Mouse (Mus musculus) cerebellum, adult 9-11 months (tissue): ENCODE measurements at regions not wholly inside any gene's neighbourhood (a gene's known extent, or its start where the extent isn't known, plus 50 kb on each side); places are given as distances from the start of the nearest gene placed in this dataset.

Experiments used
- DNase-seq: peaks from one replicate; pipeline ENCODE4 v3.0.0; 2022

DNA sequence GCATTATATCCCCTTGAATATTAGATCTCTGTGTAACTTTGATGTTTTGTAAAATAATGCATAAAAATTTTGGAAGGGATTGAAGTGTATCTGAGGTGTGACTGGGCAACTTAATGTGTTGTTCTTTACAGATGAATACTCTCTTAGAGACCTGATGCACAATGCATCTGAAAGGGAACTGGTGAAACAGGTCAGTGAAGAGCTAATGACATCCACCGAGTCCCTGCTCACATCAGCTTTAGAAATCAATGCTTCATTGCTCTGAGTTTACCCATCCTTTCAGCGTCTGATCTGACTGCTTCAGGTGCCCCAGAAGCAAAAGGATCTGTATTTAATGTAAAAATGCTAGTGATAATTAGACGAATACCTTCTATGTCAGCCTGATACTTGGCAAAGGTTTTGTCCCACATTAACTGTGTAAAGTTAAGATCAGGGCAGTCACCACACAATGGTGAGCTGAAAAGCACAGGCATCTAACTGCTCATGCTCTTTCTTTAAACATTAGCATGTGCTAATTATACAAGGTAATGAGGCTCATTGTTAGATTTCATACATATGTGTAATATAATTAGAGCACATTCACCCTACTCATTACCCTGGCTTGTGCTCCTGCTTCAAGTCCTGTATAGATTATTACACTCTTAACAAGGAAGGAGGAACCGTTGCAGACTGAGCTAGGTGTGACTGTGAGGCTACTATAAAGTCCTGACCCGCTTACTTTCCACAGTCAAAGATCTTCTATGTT, 204.6 kb upstream of the Tlr4 start:
- DNase-seq: no peak

DNA sequence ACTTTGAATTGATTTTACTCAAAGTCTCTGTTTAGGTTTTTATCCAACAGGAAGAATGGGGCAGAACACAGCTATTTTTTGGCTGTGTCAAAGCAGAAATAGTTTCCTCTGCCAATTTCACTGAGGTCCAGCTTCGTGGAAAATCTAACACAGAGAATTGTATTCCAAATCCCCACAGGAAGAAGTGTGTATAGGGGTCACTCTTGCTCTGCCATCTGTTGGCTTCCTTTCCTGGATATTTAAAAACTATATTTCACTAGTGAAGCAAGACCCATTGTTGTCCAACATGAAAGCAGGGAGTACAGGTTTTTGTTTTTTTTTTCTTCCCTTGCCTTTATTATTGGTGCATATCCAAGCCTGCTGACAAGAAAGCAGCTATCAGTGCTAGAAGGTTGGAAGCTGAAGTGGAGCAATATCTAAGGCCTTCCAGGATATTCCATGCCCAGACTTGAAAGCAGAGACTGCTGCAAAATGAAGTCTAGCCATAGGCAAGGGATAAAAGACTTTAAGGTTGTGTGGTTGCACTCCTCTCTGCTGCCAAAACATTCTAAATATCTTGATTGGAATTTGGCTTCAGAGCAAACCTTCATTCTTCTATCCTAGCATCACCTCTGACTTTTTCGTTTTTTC, 208.5 kb upstream of the Tlr4 start:
- DNase-seq: peak; percentile 80

DNA sequence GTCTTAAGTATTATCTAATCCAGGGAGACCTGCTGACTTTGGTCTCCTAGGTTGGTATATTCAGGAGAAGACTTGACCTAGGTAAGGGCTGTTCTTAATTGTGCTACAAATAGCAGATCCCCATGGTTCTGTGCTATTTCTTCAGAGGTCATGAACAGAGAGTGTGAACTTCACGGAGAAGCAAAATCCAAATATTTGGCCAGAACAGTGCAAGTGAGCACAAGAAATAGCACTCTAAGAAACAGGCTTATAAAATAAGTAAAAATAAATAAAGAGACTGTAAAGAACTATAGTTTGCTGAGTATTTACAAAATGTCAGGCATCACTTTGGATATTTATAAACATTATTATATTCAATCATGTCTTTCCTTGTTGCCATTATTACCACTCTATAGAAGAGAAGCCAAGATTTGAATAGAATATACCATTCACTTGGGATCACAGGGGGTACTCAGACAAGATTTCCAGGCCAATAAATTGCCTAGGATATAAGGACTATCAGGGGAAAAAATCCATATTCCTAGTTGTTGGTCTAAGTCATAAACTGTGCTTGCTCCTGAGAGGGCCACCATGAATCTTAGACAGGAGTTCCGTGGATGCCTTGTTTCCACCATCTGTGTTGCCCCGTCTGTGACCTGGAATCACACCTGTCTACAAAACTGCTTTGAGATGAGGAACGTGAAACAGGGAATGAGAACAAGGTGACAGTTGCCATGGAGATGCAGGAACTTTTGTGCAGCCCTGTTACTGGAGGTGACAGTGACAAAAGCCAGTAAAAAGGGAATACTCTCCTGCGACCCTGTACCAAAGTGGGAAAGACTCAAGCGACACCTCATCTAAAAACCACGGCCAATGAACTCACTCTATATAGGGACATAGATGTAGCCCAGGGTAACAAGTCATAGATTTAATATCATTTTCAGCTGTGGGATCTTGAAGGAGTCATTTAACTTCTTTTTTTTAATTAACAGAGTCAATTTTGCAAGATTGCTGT, 209.3 kb upstream of the Tlr4 start:
- DNase-seq: peak; percentile 44

DNA sequence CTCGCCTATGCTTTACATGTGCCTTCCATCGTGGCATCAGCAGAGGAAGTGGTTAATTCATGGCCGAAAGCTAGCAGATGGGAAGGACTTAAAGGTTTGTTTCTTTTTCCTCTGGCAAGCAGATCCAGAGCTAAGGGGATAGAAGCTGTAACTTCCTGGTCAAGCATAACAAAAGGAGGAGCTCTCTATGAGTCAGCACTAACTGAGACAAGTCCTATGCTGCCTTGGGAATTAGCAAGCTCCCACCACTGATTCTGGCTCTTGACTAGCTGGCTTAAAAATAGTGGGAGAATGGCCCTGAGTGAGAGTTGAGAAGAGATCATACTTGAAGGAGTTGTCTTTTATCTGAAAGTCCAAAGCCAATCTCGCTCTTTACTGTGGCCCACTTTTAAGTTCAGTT, 210.3 kb upstream of the Tlr4 start:
- DNase-seq: no peak

DNA sequence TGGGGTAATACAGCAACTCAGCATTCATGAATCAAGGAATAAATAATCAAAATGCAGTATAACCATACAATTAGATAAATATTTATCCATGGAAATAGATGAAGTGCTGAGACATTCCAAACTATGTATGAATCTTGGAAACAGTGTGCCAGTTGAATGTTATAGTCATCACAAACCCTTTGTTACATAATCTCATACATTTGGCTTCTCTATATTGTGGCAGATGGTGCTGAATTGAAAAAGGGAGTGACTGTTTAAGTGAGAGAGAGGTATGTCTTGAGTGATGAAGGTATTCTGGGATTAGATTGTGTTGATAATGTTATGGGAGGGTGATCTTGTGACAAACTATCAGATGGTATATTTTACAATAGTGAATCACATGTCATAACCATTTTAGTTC, 200.4 kb upstream of the Astn2 start:
- DNase-seq: no peak

DNA sequence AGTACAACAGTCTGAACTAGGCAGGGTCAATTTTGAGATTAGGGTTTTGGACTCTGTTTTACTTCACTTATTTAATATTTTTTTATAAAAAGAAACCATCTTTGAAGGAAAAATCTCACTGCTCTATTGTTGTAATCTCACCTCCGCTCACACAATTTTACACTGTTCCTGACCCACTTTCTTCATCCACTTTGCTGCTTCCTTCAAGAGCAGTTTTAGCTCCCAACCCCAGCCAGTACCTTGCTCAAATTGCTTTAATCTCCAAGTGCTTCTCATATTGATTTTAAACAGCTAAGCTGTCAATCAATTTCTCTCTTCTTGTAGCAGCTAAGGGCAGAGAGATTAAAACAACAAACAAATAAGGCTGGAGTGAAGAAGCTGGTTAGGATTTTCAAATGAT, 194.3 kb upstream of the Astn2 start:
- DNase-seq: no peak

DNA sequence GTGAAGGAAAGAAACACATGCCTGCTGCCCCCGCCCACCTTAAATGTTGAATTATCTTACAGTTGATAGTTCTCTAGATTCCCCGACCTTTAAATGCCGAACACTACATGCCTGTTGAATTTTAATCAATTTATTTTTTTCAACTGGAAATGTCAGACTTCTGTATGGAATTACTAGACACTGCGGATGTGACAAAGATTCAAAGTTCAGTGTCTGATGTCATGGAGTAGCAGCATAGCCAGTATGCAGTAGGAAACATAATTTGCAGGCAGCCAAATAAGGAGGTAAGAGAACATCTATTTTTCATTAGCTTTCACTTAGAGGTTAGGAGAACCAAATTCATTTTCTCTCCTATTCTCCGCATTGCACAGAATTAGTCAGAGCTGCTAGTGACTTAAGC, 182.2 kb upstream of the Astn2 start:
- no peak for DNase-seq

DNA sequence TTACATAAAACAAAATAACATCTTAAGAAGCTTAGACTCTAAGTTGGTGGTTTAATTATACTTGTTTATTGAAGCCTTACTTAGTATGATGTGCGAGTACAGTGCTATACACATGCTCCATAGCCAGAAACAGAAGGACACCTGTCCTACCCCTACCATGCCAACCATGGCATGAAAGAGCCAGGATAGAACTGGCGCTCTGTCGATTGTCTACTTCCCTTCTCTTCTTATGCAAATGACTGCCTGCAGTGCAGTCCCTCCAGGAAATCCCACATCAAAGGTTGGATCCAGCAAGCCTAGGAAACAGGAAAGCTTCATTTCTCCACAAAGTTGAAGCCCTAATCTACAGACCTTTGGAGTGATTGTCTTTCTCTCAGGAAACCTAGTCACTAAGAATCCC, 181.8 kb upstream of the Astn2 start:
- DNase-seq: no peak

DNA sequence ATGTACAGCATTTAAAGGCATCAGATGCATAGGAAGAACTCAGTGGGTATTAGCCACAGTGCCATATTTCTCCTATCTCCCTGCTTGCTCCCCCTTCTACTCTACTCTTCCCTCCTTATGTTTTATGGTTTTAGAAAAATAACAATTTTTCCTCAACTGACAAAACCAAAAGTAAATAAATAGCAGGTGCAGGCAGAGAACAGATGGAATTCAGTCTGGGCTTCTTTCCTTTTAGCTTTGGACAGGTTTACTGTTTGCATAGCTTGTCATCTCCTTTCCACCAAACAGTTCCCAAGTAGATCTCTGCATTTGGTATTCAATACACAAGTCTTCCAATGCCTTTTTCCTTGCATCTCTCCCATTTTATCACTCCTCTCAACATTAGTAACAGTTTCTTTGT, 152.5 kb upstream of the Astn2 start:
- DNase-seq: peak; percentile 45

DNA sequence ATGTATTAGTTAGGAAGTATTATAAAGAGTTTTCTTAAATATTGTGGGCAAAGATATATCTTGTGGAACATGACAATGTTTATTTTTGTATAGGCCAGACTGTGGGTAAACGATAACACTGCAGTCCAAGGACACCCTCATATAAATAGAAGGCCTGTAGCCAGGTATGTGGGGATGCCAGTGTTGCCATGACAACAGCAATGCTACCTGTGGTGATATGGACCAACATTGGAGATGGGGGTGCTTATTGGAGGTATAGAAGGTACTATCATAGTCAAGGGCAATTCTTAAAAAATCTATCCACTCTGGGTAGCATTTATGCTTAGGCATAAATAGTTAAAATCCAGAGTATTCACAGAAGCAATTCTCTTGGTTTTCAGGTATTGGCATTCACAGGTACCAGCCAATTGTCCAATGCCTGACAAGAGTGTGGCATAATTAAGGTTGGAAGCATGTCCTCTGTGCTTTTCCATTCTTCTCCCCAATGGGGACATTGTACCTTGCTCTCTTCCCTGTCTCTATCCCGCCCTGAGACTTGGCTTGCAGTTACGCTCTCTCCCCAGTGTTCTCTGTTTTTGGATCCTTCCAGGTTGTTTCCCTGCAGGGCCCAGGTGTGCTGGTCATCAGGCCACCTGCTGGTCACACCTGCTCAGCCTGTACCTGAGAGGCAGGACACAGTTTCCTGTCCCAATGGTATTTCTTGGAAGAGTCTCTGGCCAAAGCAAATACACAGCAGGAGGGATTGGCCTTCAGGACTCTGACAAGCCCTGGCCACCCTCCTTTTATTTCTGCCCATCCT, 146.1 kb upstream of the Astn2 start:
- peak; percentile 99 for DNase-seq

DNA sequence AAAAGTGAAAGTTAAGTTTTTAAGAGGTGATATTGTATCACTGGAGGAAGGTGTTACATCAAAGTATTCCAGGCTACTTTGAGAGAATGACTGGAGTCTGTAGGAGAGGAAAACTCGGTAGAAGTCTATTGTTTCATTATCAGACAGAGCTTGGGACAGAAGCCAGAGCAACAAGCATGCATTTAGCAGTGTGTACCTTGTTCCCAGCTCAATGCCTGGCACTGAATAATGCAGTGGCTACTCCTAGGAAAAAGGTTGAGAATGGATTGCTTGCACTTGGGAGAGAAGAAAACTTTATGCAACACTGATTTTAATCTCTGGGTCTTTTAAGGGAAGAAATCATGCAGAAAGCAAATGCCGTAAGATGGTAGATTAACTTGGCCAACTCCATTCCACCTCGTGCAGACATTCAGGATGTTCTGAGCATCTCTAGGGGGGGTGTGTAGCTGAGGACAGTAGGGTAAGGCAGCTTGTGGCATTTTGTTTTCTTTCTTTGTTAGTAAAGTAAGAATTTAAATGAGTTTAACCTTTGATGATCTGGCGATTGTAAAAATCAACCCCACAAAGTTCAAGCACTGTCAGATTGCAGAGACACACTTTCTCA, 138.5 kb upstream of the Astn2 start:
- no peak for DNase-seq

DNA sequence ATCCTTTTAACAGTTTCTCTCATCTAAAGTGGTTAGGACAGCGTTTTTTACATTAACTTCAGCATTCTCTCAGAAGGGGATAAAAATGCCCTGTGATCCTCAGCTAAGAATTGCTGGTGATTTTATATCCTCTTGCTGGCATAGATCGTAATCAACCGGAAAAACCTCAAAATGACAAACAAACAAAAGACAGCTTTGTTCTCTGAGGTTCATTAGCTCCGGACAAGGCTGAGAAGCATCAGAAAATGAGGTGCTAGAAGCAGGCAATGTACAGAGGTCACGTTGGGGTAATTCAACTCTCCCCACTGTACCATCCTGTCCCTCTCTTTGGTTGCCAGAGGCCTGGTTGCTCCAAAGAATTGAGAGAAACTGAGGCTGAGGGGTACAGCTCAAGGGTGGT, 120.0 kb upstream of the Astn2 start:
- DNase-seq: peak; percentile 34

DNA sequence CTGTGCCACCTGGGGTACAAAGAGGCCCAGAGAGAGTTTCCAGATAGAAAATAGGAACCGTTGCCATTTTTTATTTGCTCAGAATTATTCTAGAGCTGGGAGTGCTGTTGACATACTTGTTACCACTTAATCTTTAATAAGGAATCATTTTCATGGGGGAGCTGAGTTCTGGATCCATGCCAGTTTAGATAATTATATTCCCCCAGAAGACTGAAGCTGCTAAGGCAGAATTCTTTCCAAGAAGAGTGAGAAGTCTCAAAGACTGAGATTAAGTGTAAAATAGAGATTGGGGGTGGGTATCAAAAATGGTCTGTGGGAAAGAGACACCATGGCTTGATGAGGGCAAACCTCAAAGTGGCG, 119.5 kb upstream of the Astn2 start:
- no peak for DNase-seq

DNA sequence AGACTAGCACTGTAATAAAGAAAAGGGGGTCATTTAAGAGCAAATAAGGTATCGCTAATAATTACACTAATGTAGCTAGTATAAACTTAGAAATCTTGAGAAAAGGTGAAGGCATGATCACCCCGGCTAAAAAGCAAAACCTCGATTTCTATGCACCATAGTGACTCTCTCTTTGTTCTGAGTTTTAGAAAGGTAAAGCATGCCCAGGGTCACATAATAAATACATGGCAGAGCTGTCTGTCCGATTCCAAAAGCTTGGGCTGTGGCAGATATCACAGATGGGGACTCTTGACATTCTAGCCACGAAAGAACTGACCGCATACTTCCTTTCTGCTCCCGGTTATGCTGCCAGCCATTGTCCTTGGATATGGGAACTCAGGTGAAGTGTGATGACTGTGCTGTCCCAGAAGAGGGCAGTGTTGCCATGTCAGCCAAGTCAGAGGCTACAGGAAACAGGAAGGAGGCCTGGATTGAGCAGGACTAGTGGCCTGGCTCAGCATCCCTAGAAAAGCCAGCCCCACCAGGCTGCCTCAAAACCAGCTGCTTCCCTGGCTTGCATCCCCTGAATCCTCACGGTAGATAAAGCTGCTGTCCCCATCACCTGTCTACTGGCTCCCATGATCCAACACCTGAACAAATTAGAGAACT, 119.0 kb upstream of the Astn2 start:
- peak; percentile 98 for DNase-seq

DNA sequence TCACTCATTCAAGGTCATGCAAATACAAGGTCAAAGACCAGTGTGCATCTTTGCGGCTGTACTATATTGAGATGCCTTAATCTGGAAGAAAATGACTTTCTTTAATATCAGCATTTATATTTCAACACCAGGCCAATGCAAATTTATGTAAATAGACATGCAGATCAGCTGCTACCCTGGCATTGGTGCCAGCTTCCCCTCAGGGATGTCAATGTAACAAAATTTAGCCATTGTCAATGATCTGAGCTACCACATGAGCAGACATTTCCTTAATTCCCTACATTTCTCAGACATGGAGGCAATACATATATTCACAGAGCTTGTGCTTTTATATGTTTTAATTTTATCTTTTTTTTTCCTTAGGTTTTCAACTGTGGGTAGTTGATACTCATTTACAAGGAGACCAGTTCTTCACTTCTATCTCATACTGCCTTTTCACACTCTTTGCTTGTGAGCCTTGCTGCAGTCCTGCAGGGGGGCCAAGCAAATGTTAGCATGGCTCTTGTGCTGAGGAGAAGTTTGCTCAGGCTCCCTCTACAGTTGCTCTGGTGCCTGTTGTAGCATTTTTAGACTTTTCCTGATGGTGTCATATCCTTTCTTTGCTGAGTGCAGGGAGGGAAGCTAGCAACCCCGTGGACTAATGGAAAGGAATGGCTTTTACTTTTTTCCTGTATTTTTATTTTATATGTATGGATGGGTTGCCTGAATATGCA, 117.8 kb upstream of the Astn2 start:
- no peak for DNase-seq

DNA sequence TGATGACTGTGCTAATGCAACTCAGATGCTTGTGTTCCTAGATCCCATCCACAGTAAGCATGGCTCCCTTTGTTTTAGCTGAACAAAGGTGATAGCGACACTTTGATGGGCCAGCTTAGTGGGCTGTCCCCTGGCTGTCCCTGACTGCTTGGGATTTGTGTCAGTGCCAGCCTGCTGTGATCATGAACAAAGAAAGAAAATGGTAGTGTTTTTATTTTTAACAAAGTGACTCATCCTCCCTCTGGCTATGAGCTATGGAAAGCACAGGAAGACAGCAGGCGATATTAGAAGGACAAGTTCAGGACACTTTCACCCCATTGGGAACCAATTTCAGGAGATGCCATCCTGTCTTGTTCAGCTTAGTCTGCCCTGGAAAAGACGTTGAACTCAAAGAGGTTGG, 116.4 kb upstream of the Astn2 start:
- DNase-seq: no peak

DNA sequence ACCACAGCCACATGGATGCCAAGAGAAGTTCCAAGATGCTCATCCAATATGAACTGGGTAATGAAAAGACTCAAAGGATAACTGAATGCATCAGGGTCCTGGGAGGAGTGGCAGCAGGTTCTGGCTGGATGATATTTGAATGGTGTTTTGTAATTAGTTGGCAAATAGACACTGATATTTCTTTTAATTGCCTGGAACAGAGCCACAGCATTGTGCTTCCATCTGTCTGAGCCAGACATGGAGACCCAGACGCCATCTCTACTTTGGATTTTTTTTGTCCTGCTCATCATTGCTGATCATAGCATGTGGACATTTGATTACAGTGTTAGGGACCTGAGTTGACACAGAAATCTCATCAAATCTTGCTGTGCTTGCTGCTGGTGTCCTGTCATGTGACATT, 111.4 kb upstream of the Astn2 start:
- peak; percentile 28 for DNase-seq

DNA sequence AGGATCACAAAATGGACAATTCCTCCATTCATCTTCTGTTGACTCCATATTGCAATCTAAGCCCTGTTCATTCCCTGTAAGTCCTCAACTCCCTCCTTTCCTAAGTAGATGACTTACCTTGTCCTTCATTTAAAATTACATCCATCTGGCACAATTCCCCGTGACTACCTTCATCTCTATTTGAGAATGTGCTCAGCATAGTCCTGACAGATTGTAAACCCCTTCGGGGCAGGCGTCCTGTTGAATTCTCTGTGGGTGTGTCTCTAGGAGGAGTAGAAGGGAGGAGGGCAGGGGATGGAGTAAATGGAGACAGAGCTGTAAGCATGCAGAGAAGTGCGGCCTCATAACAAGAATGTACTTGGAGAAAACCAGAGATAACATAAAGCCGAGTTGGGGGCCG, 79.1 kb upstream of the Astn2 start:
- peak; percentile 75 for DNase-seq

DNA sequence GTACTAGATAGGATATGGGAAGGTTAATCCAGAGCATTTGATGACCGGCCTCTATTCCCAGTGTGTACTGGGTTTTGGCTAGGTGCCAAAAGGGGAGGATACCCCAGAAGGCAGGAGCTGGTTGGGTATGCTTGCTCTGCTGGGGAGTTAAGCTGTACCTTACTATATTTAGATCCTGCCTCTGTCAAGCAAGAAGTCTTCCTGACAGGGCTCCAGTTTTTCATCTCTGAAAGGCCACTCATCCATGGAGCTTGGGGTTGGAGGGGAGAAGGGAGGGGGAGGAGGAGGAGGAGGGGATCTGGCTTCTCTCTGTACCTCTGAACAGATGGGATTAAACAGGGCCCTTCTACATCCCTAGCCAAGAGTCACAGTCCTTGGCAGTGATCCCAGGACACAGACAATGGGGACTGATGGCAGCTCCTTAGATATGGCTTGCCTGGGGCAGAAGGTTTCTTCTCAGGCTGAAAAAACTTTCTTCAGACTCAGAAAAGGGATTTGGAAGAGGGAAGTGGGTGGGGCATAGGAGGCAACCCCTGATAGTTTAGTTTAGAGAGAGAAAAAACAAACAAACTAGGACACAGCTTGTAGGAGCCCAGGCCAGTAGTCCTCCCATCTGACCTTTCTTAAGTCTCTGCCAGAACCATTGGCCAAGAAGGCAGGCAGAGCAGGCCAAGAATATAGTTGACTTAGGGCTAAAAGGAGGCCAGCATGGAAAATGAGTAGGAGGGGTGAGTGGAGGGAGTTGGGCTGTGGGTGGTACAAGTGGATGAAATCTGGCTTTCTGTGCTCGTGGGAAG, 78.3 kb upstream of the Astn2 start:
- peak; percentile 98 for DNase-seq

DNA sequence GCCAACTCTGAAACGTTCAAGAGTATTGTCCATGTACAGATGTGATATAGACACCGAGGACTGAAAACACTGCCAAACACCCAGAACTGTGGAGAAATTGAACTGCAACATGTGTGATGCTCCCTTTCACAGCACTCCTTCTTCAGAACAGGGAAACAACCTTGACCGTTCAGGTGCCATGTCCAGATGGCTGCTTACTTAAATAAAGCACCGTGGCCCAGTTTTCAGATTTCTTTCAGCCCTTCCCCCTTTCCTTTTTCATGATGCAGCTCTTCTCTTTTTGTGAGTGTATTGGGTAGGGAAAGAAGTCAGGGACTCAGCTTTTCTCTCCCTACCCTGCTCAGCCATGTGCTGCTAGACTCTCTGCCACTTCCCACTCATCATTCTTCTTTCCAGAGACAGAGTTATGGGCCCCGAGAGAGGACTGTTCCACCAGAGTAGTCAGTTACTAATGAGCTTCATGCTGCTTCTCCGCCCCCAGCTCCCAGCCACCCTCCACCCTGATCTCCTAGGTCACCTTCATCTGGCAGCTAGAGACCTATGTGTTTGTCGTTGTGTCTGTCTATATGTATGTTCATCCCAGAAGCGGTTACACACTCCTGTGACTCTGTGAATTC, 74.3 kb upstream of the Astn2 start:
- peak; percentile 46 for DNase-seq
